In the genomic region with DNA sequence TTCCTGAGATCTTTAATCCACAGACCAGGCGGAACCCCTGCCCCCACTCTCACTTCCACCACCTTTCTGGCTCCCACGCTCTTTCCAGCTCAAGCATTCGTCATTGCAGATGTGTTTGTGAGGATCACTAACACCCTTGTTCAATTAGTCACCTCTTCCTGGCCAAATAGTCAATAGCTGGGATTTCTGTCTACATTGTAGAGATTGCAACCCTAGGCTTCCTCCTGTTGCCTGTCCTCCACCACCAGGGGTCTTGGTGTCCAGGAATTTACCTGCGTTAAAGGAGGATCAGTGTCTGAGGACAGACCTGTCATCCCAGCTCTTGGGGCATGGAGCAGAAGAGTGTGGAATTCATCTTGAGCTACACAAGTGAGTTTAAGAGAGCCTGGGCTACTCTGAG, we compare ENCODE assay signal across 8 mouse cellular contexts. TPM values are rescaled to one million over a fixed set of nuclear protein-coding genes. Genes with fewer than 3 reads are reported as not detected.
DNase-seq lines count a peak whose midpoint lies in the region; ATAC-seq lines count a peak whose summit lies in the region.

No protein-coding gene starts in this region.

- no peaks in the 10 kb centered on the region for H3K9me3 ChIP-seq in kidney, embryonic 16.5 days (ENCODE audit: low read length)
- H3K9me3 ChIP-seq in hindbrain, embryonic 12.5 days (replicated peaks) = no peaks in the 10 kb centered on the region
- no peaks in the 10 kb centered on the region for H3K9me3 ChIP-seq in midbrain, embryonic 13.5 days

- peak overlapping the region; percentile 51 for H3K4me3 ChIP-seq in kidney, embryonic 16.5 days (ENCODE audit: low read length)
- 0 out of 2 replicates have a peak overlapping the region, but pooled peaks have one; percentile 44 for H3K4me3 ChIP-seq in hindbrain, embryonic 12.5 days
- H3K4me3 ChIP-seq in midbrain, embryonic 13.5 days (replicated peaks) = peak overlapping the region; percentile 49

- DNase-seq in kidney, postnatal 36 days = no peak
- peak; percentile 37 for DNase-seq in R1 (ENCODE audit: low read depth, low spot score)
- no peak for DNase-seq in gastrocnemius, postnatal 36 days
- DNase-seq in urinary bladder, postnatal 4 days (ENCODE audit: low spot score in 2 of 2) = no peak
- DNase-seq in lung, postnatal 10 days = no peak

- peak overlapping the region; percentile 91 for H3K4me2 ChIP-seq in kidney, embryonic 16.5 days (replicated peaks; ENCODE audit: low read depth, low read length)
- H3K4me2 ChIP-seq in hindbrain, embryonic 12.5 days (replicated peaks) = peak overlapping the region; percentile 80
- H3K4me2 ChIP-seq in midbrain, embryonic 13.5 days (replicated peaks) = peak overlapping the region; percentile 90

- peak overlapping the region; percentile 65; the same call in 1 of the 2 replicates for H3K9ac ChIP-seq in kidney, embryonic 16.5 days (replicated peaks; ENCODE audit: low read length)
- H3K9ac ChIP-seq in hindbrain, embryonic 12.5 days = no peak overlapping the region
- peak overlapping the region; percentile 67; the same call in 1 of the 2 replicates for H3K9ac ChIP-seq in midbrain, embryonic 13.5 days (replicated peaks)

- H3K36me3 ChIP-seq in kidney, embryonic 16.5 days (ENCODE audit: insufficient read depth, low read length) = peaks cover 7% of the 10 kb centered on the region; the same call in 1 of the 2 replicates
- no peaks in the 10 kb centered on the region for H3K36me3 ChIP-seq in hindbrain, embryonic 12.5 days
- H3K36me3 ChIP-seq in midbrain, embryonic 13.5 days = no peaks in the 10 kb centered on the region

- intact Hi-C loops in gastrocnemius, postnatal 36 days (cut with DNase I) = no loop called here

- H3K27ac ChIP-seq in kidney, embryonic 16.5 days (ENCODE audit: low read length) = peak overlapping the region; percentile 82
- no peak overlapping the region for H3K27ac ChIP-seq in hindbrain, embryonic 12.5 days
- no peak overlapping the region for H3K27ac ChIP-seq in midbrain, embryonic 13.5 days

- WGBS in kidney, embryonic 16.5 days = 35% methylated on average over 4 of the region's 4 CpGs
- 30% methylated on average over 4 of the region's 4 CpGs for WGBS in hindbrain, embryonic 12.5 days
- 33% methylated on average over 4 of the region's 4 CpGs for WGBS in midbrain, embryonic 13.5 days

- no peak for ATAC-seq in kidney, embryonic 16.5 days (ENCODE audit: low FRiP score, low TSS enrichment)
- no peak for ATAC-seq in hindbrain, embryonic 12.5 days (ENCODE audit: low FRiP score)
- ATAC-seq in midbrain, embryonic 13.5 days = no peak

- peaks cover 31% of the 10 kb centered on the region for H3K4me1 ChIP-seq in kidney, embryonic 16.5 days (ENCODE audit: insufficient read depth, low read length)
- H3K4me1 ChIP-seq in hindbrain, embryonic 12.5 days = peaks cover 23% of the 10 kb centered on the region
- peaks cover 22% of the 10 kb centered on the region for H3K4me1 ChIP-seq in midbrain, embryonic 13.5 days (replicated peaks)

- H3K27me3 ChIP-seq in kidney, embryonic 16.5 days (ENCODE audit: insufficient read depth, low read length) = no peaks in the 10 kb centered on the region
- no peaks in the 10 kb centered on the region for H3K27me3 ChIP-seq in hindbrain, embryonic 12.5 days
- H3K27me3 ChIP-seq in midbrain, embryonic 13.5 days = peaks cover 12% of the 10 kb centered on the region; the same call in 1 of the 2 replicates

RNA-seq across cellular contexts. Expression of a gene that starts 0.4 kb away (rescaled TPM):
- 28.4 and 29.5 TPM in 2 replicates for polyA plus RNA-seq in kidney, embryonic 16.5 days (2015; fragmentation: Nextera tagmentation; extraction: Ambion mirVana)
- 25.6 and 26.8 TPM in 2 replicates for polyA plus RNA-seq in hindbrain, embryonic 12.5 days (2016; fragmentation: Nextera tagmentation; extraction: Ambion mirVana)
- 14.3 and 17.1 TPM in 2 replicates for polyA plus RNA-seq in midbrain, embryonic 13.5 days (2015; fragmentation: Nextera tagmentation; extraction: Ambion mirVana)
- 10 to 100 TPM in 1 of 2 experiments, 1 to 10 TPM in 1; 8.0 to 11.7 TPM for total RNA-seq in gastrocnemius, postnatal 36 days (2021)

RNA-seq across cellular contexts. Expression of a gene that starts 21.7 kb away (rescaled TPM):
- polyA plus RNA-seq in kidney, embryonic 16.5 days (2015; fragmentation: Nextera tagmentation; extraction: Ambion mirVana) = 245 and 303 TPM in 2 replicates
- 404 and 415 TPM in 2 replicates for polyA plus RNA-seq in hindbrain, embryonic 12.5 days (2016; fragmentation: Nextera tagmentation; extraction: Ambion mirVana)
- 534 and 547 TPM in 2 replicates for polyA plus RNA-seq in midbrain, embryonic 13.5 days (2015; fragmentation: Nextera tagmentation; extraction: Ambion mirVana)
- 100 to 1,000 TPM; 120 to 147 TPM for total RNA-seq in gastrocnemius, postnatal 36 days (2021)

RNA-seq across cellular contexts. Expression of a gene that starts 28.3 kb away (rescaled TPM):
- polyA plus RNA-seq in kidney, embryonic 16.5 days (2015; fragmentation: Nextera tagmentation; extraction: Ambion mirVana) = 65.0 and 73.5 TPM in 2 replicates
- polyA plus RNA-seq in hindbrain, embryonic 12.5 days (2016; fragmentation: Nextera tagmentation; extraction: Ambion mirVana) = 30.8 and 31.4 TPM in 2 replicates
- 28.6 and 36.2 TPM in 2 replicates for polyA plus RNA-seq in midbrain, embryonic 13.5 days (2015; fragmentation: Nextera tagmentation; extraction: Ambion mirVana)
- total RNA-seq in gastrocnemius, postnatal 36 days (2021) = 10 to 100 TPM; 15.3 to 22.5 TPM

RNA-seq across cellular contexts. Expression of a gene that starts 42.3 kb away (rescaled TPM):
- polyA plus RNA-seq in kidney, embryonic 16.5 days (2015; fragmentation: Nextera tagmentation; extraction: Ambion mirVana) = 796 and 818 TPM in 2 replicates
- 532 and 694 TPM in 2 replicates for polyA plus RNA-seq in hindbrain, embryonic 12.5 days (2016; fragmentation: Nextera tagmentation; extraction: Ambion mirVana)
- polyA plus RNA-seq in midbrain, embryonic 13.5 days (2015; fragmentation: Nextera tagmentation; extraction: Ambion mirVana) = 704 and 707 TPM in 2 replicates
- total RNA-seq in gastrocnemius, postnatal 36 days (2021) = 100 to 1,000 TPM; 503 to 584 TPM

RNA-seq across cellular contexts. Expression of a gene that starts 42.3 kb away (rescaled TPM):
- 480 and 498 TPM in 2 replicates for polyA plus RNA-seq in kidney, embryonic 16.5 days (2015; fragmentation: Nextera tagmentation; extraction: Ambion mirVana)
- polyA plus RNA-seq in hindbrain, embryonic 12.5 days (2016; fragmentation: Nextera tagmentation; extraction: Ambion mirVana) = 375 and 435 TPM in 2 replicates
- 482 and 516 TPM in 2 replicates for polyA plus RNA-seq in midbrain, embryonic 13.5 days (2015; fragmentation: Nextera tagmentation; extraction: Ambion mirVana)
- total RNA-seq in gastrocnemius, postnatal 36 days (2021) = 100 to 1,000 TPM; 325 to 364 TPM
